Mouse (Mus musculus) cortical plate, adult 2 months (tissue): ENCODE data around the gene Gfi1b. TPM values are rescaled to one million over a fixed set of nuclear protein-coding genes. Genes with fewer than 3 reads are reported as not detected.

Source experiments
- H3K27ac ChIP-seq: fragments of 200-500 bp; 2 replicates; pipeline ENCODE4 v1.5.1; 2012; ENCODE audit warnings: low read length, control low read depth, inconsistent platforms; ENCODE audit not compliant: insufficient read depth
- H3K4me1 ChIP-seq: fragments of 200-500 bp; 2 replicates; pipeline ENCODE4 v1.6.1; 2011; ENCODE audit warnings: low read length; ENCODE audit not compliant: control insufficient read depth, insufficient read depth
- H3K4me3 ChIP-seq: fragments of 200-500 bp; 2 replicates; pipeline ENCODE4 v1.5.1; 2011; ENCODE audit warnings: mild to moderate bottlenecking, low read length, control low read depth; ENCODE audit not compliant: insufficient read depth
- CTCF ChIP-seq: fragments of 200-500 bp; IDR thresholded peaks from 2 replicates; pipeline ENCODE4 v1.5.1; 2011; ENCODE audit warnings: mild to moderate bottlenecking, control low read depth, low read length; ENCODE audit not compliant: insufficient read depth; ENCODE audit errors: extremely low read depth
- POLR2A ChIP-seq: fragments of 200-500 bp; IDR thresholded peaks from 2 replicates; pipeline ENCODE4 v1.6.1; 2011; ENCODE audit warnings: mild to moderate bottlenecking, low read length, control low read depth; ENCODE audit not compliant: insufficient read depth; ENCODE audit errors: extremely low read depth
- polyA plus RNA-seq: library from polyadenylated mRNA; depleted of rRNA; stranded (reverse); fragments of >200 nt; gene quantifications from 2 replicates; pipeline ENCODE4 v1.2.3, GENCODE M21; 2012

The Gfi1b gene
- polyA plus RNA-seq, 1 experiment, result not detected

DNA sequence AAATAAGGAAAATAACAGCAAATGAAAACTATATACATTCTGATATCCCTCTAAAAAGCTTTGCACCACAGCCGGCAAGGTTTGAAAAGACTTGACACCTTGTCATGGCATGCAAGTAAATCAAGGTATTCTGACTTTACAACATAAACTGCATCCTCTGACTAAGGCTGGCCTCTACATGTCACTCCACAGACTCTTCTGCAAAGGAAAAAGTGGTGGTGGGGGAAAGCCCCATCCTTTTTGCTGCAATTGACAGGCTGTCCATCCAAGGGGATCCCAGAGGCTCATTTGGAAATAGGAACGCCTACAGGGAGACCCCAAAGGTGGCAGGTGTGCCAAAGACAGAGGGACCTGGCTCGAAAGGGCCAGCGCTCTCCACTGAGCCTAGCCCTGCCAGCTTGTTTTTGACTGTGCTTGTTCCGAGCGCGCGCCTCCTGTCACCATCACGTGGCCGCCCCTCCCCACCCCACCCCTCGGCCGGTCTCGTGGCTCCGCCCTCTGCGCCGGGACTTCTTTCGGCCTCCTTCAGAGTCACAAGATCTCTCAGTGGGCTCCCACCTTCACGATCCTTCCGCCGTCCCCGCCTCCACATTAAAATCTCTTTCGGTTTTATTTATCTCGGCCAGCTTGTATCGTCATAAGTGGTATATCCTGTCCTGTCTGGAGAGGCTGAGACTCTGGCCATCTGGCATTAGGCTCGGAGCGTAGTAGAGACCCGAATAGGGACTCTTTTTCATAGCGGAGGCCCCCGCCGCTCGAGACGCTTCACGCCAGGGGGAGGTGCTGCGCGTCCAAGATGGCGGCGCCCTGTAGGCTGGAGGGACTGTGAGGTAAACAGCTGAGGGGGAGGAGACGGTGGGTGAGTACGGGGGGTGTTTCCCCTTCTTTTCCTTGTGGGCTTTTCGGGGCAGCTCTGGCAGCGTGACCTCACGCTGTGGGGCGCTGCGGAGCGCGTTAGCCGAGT is 19.0 kb upstream of the Gfi1b start, which contains the start of gene Tsc1:
Gene Tsc1 (plus strand): TSS at position 768 of the 964 bp plus-strand sequence.
- peak within 1 kb of the TSS; percentile 65 for H3K4me3 ChIP-seq
- peak within 1 kb of the TSS; percentile 95 for H3K27ac ChIP-seq
- TF ChIP-seq POLR2A (peak; percentile 86), CTCF (no peak)
- peaks cover 2% of the 10 kb centered on the region; the same call in 1 of the 2 replicates for H3K4me1 ChIP-seq

DNA sequence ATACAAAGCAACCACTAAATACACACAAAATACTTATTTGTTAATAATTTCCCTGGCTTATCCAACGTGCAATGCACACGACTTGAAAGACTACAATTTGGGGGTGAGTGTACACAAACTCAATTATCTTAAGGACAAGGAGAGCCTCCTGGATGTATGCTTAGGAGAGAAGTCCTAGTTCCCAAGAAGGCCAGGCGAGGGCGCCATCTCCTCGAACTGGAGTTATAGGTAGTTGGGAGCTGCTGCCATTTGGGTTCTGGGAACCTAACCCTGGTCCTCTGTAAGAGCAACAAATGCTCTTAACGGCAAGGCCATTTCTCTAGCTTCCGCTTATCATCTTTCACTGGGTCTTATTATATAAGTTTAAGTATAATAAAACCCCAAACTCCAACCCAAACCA is 18.0 kb upstream of the Gfi1b start:
- Histone ChIP-seq H3K27ac (no peak overlapping the region), H3K4me1 (peaks cover 2% of the 10 kb centered on the region; the same call in 1 of the 2 replicates), H3K4me3 (no peak overlapping the region)
- TF ChIP-seq CTCF (no peak), POLR2A (no peak)

DNA sequence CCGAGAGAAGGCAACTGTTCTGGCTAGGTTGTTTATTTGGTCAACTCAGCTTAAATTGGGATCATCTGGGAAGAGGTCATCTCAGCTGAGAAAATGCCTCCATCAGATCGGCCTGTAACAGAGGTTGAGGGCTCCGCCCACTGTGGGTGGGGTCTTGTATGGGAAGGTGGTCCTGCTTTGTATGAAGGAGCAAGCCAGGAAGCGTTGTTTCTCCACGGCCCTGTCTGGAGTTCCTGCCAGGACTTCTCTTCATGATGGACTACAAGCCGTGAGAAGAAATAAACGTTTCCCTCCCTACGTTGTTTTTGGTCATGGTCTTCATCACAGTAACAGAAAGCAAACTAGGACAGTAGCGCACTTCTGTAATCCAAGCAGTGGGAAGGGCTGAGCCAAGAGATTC is 17.1 kb upstream of the Gfi1b start:
- Histone ChIP-seq H3K27ac (no peak overlapping the region), H3K4me3 (no peak overlapping the region), H3K4me1 (peaks cover 2% of the 10 kb centered on the region; the same call in 1 of the 2 replicates)
- no peak for TF ChIP-seq POLR2A
- no peak for TF ChIP-seq CTCF

DNA sequence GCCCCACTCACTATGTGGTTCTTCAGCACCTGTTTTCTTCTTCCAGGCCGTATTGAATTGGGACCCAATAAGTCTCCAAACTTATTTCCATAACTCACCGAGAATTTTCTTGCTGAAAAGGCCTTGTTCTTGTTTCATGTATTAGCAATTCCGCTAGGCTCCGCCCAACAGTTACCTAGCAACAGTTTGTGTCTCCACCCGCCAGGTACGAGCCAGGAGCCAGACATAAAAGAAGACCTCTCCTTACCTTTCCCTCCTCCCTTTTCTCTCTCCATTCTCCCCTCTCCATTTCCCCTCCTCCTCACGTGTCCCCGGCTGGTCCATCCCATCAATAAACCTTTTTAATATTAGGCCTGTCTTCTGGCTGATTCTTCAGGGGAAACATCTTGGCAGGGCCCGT is 16.6 kb upstream of the Gfi1b start:
- no peak overlapping the region for H3K4me3 ChIP-seq
- no peak overlapping the region for H3K27ac ChIP-seq
- TF ChIP-seq POLR2A (no peak), CTCF (no peak)
- H3K4me1 ChIP-seq, result peaks cover 2% of the 10 kb centered on the region; the same call in 1 of the 2 replicates

DNA sequence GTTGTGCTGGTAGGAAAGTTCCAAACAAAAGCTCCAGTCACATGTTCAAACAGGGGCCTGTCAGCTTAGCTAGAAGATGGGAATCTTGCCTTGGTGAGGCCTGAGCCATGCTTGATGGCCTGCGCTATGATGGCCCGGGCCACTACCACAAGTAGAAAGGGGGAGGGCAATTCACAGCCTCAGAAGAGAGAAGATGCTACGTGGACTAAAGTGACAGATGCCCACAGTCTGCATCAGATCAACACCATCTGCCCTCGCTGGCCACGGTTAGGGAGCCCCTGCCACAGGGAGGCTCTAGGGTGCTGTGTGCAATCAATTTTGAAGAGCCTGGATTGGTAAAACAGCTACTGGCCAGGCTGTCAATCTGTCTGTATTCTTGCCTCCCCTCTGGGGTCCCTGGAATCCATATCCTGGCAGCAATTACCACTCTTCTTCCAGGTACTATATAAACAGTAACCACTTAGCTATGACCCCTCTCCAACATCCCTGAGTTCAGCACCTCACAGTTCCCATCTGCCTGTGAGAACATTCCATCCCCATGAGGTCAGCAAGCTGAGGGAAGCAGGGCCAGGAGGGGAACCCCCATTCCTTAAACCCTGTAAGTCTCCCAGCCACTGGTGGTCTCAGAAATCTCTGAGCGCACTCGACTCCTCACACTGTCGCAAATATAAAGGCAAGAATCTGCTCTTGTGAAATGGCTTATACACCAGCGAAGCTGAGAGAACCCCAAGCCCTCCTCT is 15.5 kb upstream of the Gfi1b start:
- H3K4me3 ChIP-seq, result no peak overlapping the region
- H3K27ac ChIP-seq, result no peak overlapping the region
- TF ChIP-seq POLR2A (no peak), CTCF (no peak)
- no peaks in the 10 kb centered on the region; the same call in 1 of the 2 replicates for H3K4me1 ChIP-seq

DNA sequence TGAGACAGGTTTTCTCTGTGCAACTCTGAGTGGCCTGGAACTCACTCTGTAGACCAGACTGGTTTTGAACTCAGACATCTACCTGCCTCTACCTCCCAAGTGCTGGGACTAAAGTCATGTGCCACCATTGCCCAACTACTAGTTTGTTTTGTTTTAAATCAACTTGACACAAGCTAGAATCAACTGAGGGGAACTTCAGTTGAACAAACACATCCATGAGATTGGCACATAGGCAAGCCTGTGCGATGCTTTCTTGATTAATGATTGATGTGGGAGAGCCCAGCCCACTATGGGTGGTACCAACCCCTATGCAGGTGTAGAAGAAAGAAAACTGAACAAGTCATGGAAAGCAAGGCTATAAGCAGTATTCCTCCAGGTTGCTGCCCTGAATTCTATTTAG is 13.4 kb upstream of the Gfi1b start:
- no peak overlapping the region for H3K4me3 ChIP-seq
- no peaks in the 10 kb centered on the region for H3K4me1 ChIP-seq
- TF ChIP-seq CTCF (no peak), POLR2A (no peak)
- no peak overlapping the region for H3K27ac ChIP-seq

DNA sequence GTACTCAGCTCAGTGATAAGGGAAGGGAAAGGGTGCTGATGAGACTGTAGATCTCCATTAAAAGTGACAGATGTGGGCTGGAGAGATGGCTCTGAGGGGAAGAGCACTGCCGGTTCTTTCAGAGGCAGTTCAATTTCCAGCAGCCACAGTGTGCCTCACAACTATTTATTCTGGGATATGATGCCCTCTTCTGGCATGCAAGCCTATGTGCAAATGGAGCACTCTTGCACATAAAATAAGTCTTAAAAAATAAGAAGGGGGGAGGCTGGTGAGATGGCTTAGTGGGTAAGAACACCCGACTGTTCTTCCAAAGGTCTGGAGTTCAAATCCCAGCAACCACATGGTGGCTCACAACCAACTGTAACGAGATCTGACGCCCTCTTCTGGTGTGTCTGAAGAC is 11.4 kb upstream of the Gfi1b start:
- no peak overlapping the region for H3K4me3 ChIP-seq
- TF ChIP-seq POLR2A (no peak), CTCF (no peak)
- no peak overlapping the region for H3K27ac ChIP-seq
- no peaks in the 10 kb centered on the region for H3K4me1 ChIP-seq

DNA sequence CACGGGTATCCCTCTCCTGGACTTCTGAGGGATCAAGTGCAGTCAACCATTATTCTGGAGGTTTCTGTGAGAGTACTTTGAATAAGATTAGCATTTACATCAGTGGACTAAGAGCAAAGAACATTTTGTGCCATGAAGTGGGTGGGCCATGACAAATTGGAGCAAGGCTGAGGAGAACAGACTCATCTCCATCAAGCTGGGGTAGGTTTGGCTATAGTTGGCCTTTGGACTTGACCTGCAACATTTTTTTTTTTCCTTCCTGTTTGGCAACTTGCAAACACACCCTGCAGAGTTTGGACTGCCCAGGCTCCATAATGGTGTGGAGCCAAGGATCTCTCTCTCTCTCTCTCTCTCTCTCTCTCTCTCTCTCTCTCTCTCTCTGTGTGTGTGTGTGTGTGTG is 10.8 kb upstream of the Gfi1b start:
- no peaks in the 10 kb centered on the region for H3K4me1 ChIP-seq
- no peak overlapping the region for H3K27ac ChIP-seq
- TF ChIP-seq CTCF (no peak), POLR2A (no peak)
- no peak overlapping the region for H3K4me3 ChIP-seq

DNA sequence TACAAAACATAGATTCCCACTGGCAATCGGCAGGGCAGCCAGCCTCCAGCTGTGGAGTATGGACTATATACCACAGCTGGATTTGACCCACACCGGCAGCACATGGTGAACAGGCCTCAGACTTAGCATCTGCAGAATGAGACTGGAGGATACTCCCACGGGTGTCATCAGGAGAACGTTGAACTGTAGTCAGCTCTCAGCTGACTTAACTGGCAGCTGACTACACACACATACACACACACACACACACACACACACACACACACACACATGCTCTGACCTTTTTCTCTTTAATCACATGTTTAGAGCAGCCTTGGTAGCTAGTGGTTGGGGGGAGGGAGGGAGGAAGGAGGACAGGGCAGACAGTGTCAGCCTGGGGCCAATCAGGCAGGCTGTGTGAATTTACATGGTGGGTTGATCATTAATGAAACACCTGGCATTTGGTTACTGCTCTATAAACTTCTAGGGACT is 8.2 kb upstream of the Gfi1b start:
- H3K4me1 ChIP-seq, result no peaks in the 10 kb centered on the region
- no peak for TF ChIP-seq POLR2A
- TF ChIP-seq CTCF, result no peak
- H3K4me3 ChIP-seq, result no peak overlapping the region
- H3K27ac ChIP-seq, result no peak overlapping the region
